Mouse (Mus musculus) embryonic fibroblast, embryonic 13.5 days (primary cell): Measurements from ENCODE around the gene Gtf2i.

Experiments
- CTCF ChIP-seq: IDR thresholded peaks from 2 replicates; pipeline ENCODE4 v1.5.1; 2011; ENCODE audit warnings: mild to moderate bottlenecking, control low read depth, low read length, moderate library complexity, borderline replicate concordance; ENCODE audit not compliant: insufficient read depth
- POLR2A ChIP-seq: IDR thresholded peaks from 2 replicates; pipeline ENCODE4 v1.6.1; 2011; ENCODE audit warnings: low read depth, mild to moderate bottlenecking, control low read depth, low read length, moderate library complexity

DNA sequence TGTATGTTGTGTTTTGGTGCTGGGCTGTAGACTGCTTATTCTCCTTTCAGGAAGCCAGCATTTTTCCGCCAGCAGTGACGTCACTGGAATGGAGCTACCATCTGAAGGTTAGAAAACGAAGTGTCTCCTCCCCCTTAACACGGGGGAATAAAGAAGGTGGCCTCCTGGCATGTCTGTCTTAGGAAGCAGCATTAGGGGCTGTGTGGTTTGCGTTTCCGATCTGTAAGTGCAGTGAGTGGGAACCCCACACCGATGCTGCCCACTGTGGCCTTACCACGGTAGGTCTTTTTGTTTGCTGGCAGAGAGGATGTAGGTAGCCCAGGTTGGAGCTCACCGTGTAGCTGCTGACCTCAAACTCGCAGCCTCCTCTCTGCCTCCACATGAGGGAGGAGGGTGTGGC lies 107.8 kb downstream of the Gtf2i start:
- TF ChIP-seq POLR2A (no peak), CTCF (no peak)
